Mouse (Mus musculus) midbrain, embryonic 13.5 days (tissue): Measurements from ENCODE around the gene Hif3a. TPM values are rescaled to one million over a fixed set of nuclear protein-coding genes. Genes with fewer than 3 reads are reported as not detected.
A peak's percentile ranks its signal among the peaks of the same experiment; 100 is the strongest.
"Not testable (repeated sequence)": the region's sequence is repeated elsewhere in the genome, so short reads cannot be mapped to it uniquely, and the experiment has no call there.

ENCODE experiments used
- ATAC-seq: fragments of 200-750 bp; cut with Nextera tagmentation; 2 replicates; pipeline ENCODE4 v1.8.0; 2017; ENCODE audit warnings: mild to moderate bottlenecking, moderate TSS enrichment, moderate library complexity
- H3K27ac ChIP-seq: fragments of 300-500 bp; sonication (generic); 2 replicates; pipeline ENCODE4 v1.5.1; 2015; ENCODE audit warnings: inconsistent platforms, mild to moderate bottlenecking, moderate library complexity
- H3K27me3 ChIP-seq: fragments of 300-500 bp; sonication (generic); 2 replicates; pipeline ENCODE4 v1.6.1; 2015; ENCODE audit warnings: mild to moderate bottlenecking, inconsistent platforms
- H3K36me3 ChIP-seq: fragments of 300-500 bp; sonication (generic); 2 replicates; pipeline ENCODE4 v1.6.1; 2015; ENCODE audit warnings: mild to moderate bottlenecking, inconsistent platforms
- H3K4me1 ChIP-seq: fragments of 300-500 bp; sonication (generic); replicated peaks from 2 replicates; pipeline ENCODE4 v1.6.1; 2015; ENCODE audit warnings: inconsistent platforms
- H3K4me2 ChIP-seq: fragments of 300-500 bp; sonication (generic); replicated peaks from 2 replicates; pipeline ENCODE4 v1.6.1; 2015; ENCODE audit warnings: moderate library complexity, mild to moderate bottlenecking, inconsistent platforms
- H3K4me3 ChIP-seq: fragments of 300-500 bp; sonication (generic); replicated peaks from 2 replicates; pipeline ENCODE4 v1.5.1; 2015; ENCODE audit warnings: mild to moderate bottlenecking, inconsistent platforms
- H3K9ac ChIP-seq: fragments of 300-500 bp; sonication (generic); replicated peaks from 2 replicates; pipeline ENCODE4 v1.6.1; 2015; ENCODE audit warnings: mild to moderate bottlenecking, inconsistent platforms
- H3K9me3 ChIP-seq: fragments of 300-500 bp; sonication (generic); 2 replicates; pipeline ENCODE4 v1.6.1; 2016; ENCODE audit warnings: mild to moderate bottlenecking, inconsistent platforms
- WGBS: fragments of 180-500 bp; shearing (Covaris S2); methylation state at CpG from one replicate; pipeline ENCODE4 v1.1.7; 2015; 5-methylcytosine and 5-hydroxymethylcytosine counted together
- polyA plus RNA-seq: library from polyadenylated mRNA; unstranded; fragments of >200 nt; fragmentation: Nextera tagmentation; extraction: Ambion mirVana; gene quantifications from 2 replicates; pipeline ENCODE4 v1.2.1, GENCODE M21; 2015

Gene Hif3a
- 2.0 and 2.4 TPM in 2 replicates for polyA plus RNA-seq

DNA sequence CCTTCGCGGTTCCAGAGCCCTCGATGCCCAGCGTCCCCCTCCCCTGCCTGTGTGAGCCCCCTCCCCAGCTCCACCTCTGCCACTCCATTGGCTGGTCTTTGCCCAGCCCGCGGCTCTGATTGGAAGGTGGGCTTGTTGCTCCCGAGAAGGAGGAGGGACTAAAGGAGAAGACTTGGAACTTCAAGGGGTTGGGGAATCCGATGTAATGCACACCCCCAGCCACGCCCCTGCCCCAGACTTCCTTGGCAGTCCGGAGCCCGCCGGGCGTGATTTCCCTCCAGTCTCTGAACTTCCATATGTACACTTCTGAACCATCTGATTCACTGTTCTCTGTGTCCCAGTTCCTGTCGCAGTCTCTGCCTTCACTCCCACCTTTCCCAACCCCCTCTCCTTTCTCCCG, at the start of gene Hif3a:
Gene Hif3a, minus strand, starts transcription at position 39 of the 400 bp plus-strand sequence.
- H3K4me1 ChIP-seq, result peaks cover 50% of the 10 kb centered on the region
- under 1% methylated on average over 15 of the region's 15 CpGs for WGBS
- peak within 1 kb of the TSS; percentile 34 for H3K9ac ChIP-seq
- H3K36me3 ChIP-seq, result no peaks in the 10 kb centered on the region
- H3K27me3 ChIP-seq, result peaks cover 31% of the 10 kb centered on the region
- H3K4me2 ChIP-seq, result peak within 1 kb of the TSS; percentile 67
- ATAC-seq, result peak; percentile 82
- H3K9me3 ChIP-seq, result no peaks in the 10 kb centered on the region
- H3K4me3 ChIP-seq, result peak within 1 kb of the TSS; percentile 38
- no peak within 1 kb of the TSS for H3K27ac ChIP-seq

GRCm38 (mm10) chr7:17101631-17102030, 39.4 kb upstream of the Hif3a start:
- not testable (repeated sequence) for H3K9ac ChIP-seq, H3K4me1 ChIP-seq, ATAC-seq, H3K36me3 ChIP-seq, H3K4me3 ChIP-seq, H3K27ac ChIP-seq, H3K9me3 ChIP-seq, H3K4me2 ChIP-seq, H3K27me3 ChIP-seq
- 87% methylated on average over 13 of the region's 13 CpGs for WGBS

DNA sequence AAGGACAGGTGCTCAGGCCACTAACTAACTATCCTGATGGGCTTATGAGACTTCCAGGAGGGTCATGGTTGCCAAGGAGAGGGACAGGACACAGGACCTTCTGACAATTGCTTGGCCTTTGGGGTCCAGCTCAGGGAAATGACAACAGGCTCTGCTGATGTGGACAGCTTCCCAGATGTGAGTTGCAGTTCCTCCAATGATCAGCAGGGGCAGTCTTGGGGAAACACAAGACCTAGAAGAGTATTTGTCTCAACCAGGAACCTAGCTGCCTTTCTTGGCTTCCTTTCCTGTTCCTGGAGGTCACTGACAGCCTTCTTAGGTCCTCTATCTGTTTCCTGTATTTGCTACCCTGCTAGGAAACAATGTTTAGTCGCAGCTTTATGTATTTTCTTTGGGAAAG, 29.1 kb upstream of the Hif3a start:
- Histone ChIP-seq H3K4me2 (no peak overlapping the region), H3K9me3 (0 out of 2 replicates have a peak, but pooled peaks cover 2% of the 10 kb centered on the region), H3K9ac (no peak overlapping the region), H3K36me3 (no peaks in the 10 kb centered on the region), H3K27ac (no peak overlapping the region), H3K4me3 (no peak overlapping the region), H3K4me1 (no peaks in the 10 kb centered on the region), H3K27me3 (no peaks in the 10 kb centered on the region)
- ATAC-seq, result no peak
- WGBS, result 15% methylated on average over 1 of the region's 1 CpGs

GRCm38 (mm10) chr7:17090058-17090585, 27.9 kb upstream of the Hif3a start:
- Histone ChIP-seq H3K27me3 (no peaks in the 10 kb centered on the region), H3K36me3 (no peaks in the 10 kb centered on the region), H3K4me2 (no peak overlapping the region), H3K27ac (no peak overlapping the region), H3K9ac (no peak overlapping the region), H3K4me1 (no peaks in the 10 kb centered on the region), H3K4me3 (no peak overlapping the region), H3K9me3 (0 out of 2 replicates have a peak, but pooled peaks cover 2% of the 10 kb centered on the region)
- no peak for ATAC-seq
- WGBS, result 60% methylated on average over 3 of the region's 3 CpGs

DNA sequence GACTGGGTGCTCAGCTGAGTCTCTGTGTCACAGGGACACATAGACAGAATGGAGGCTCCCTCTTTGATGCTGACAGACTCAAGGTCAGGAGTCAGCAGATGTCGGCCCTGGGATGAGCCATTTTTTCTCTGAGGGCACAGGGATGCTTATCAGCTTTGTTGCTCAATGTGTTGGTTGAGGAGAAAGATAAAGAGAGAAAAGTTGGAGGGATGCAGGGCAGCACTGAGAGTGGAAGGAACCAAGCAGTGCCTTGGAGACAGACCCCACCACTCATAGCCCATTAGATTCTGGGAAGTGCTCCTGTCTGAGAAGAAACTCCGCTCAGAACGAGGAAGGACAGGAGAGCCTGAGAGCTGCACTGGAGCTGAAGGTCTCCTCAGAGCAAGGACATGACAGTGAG, 25.5 kb upstream of the Hif3a start:
- Histone ChIP-seq H3K9me3 (0 out of 2 replicates have a peak, but pooled peaks cover 2% of the 10 kb centered on the region), H3K36me3 (no peaks in the 10 kb centered on the region), H3K27ac (no peak overlapping the region), H3K9ac (no peak overlapping the region), H3K27me3 (no peaks in the 10 kb centered on the region), H3K4me2 (no peak overlapping the region), H3K4me3 (no peak overlapping the region), H3K4me1 (no peaks in the 10 kb centered on the region)
- no peak for ATAC-seq
- WGBS, result 82% methylated on average over 3 of the region's 3 CpGs

DNA sequence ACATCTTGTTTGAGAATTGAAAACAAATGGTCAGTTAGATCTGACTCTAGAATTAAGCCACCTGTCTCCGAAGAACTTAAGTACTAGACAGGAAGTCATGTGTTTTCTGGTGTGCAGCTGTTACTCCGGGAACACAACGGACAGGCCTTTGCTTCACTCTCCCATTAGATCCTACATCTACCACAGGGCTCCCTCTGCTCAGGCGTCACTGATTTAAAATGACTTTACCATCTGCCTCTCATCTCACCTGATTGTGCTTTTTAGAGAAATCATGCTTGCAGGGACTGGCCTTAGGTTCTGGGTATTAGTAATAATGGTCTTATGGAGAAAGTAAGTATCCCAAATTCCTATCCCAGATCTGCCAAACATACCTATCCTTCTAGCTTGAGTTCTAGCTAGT, 20.5 kb upstream of the Hif3a start:
- Histone ChIP-seq H3K9ac (no peak overlapping the region), H3K4me2 (no peak overlapping the region), H3K4me3 (no peak overlapping the region), H3K4me1 (no peaks in the 10 kb centered on the region), H3K27ac (no peak overlapping the region), H3K27me3 (no peaks in the 10 kb centered on the region), H3K36me3 (no peaks in the 10 kb centered on the region), H3K9me3 (no peaks in the 10 kb centered on the region)
- ATAC-seq, result no peak
- 92% methylated on average over 4 of the region's 4 CpGs for WGBS

GRCm38 (mm10) chr7:17078076-17078654, 15.9 kb upstream of the Hif3a start:
- no peaks in the 10 kb centered on the region for H3K4me1 ChIP-seq
- no peak overlapping the region for H3K4me2 ChIP-seq
- H3K9me3 ChIP-seq, result 0 out of 2 replicates have a peak, but pooled peaks cover 4% of the 10 kb centered on the region
- H3K27ac ChIP-seq, result no peak overlapping the region
- no peak overlapping the region for H3K9ac ChIP-seq
- ATAC-seq, result no peak
- no peaks in the 10 kb centered on the region for H3K36me3 ChIP-seq
- WGBS, result 89% methylated on average over 7 of the region's 7 CpGs
- H3K4me3 ChIP-seq, result no peak overlapping the region
- H3K27me3 ChIP-seq, result no peaks in the 10 kb centered on the region

GRCm38 (mm10) chr7:17076542-17076941, 14.3 kb upstream of the Hif3a start:
- ATAC-seq, result no peak
- no peaks in the 10 kb centered on the region for H3K36me3 ChIP-seq
- H3K27me3 ChIP-seq, result no peaks in the 10 kb centered on the region
- H3K4me1 ChIP-seq, result no peaks in the 10 kb centered on the region
- H3K9ac ChIP-seq, result no peak overlapping the region
- 0 out of 2 replicates have a peak, but pooled peaks cover 4% of the 10 kb centered on the region for H3K9me3 ChIP-seq
- H3K4me3 ChIP-seq, result no peak overlapping the region
- 93% methylated on average over 1 of the region's 1 CpGs for WGBS
- no peak overlapping the region for H3K27ac ChIP-seq
- H3K4me2 ChIP-seq, result no peak overlapping the region

DNA sequence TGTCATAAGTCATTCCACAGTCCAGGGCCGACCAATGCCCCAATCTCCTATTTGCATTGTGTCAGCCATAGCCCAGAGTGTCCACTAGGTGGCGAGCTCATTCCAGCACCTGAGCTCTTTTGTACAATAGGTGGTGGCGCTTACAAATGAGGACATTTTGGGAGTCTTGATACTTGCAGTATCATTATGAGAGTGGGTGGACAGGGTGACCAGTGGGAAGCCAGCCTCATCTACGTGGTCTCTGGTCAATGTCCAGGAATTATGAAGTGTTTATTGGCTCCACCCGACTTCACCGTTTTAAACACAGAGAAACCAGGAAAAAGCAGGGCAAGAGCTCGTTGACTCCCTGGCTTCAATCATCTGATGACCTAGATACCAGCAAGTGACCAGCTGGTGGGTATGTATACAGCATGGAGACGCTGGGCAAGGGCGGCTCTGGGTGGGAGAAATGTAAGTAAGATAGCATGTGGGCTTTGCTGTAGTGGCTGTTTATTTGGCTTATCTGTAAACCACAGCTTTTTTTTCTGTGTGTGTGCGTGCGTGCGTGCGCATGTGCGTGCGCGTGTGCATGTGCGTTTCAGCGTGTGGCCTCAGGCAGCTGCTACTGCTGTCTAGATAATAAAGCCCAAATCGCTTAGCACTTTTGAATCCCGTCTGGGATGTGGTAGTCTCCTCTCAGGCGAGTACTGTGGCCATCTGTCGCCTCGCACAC, 11.8 kb upstream of the Hif3a start, which contains the start of gene Psg16:
Gene Psg16, plus strand, starts transcription at position 137 of the 712 bp plus-strand sequence.
- H3K9ac ChIP-seq, result no peak within 1 kb of the TSS
- no peak within 1 kb of the TSS for H3K4me3 ChIP-seq
- 70% methylated on average over 23 of the region's 23 CpGs for WGBS
- H3K4me2 ChIP-seq, result peak within 1 kb of the TSS; percentile 7
- no peaks in the 10 kb centered on the region for H3K27me3 ChIP-seq
- peak; percentile 87 for ATAC-seq
- H3K4me1 ChIP-seq, result no peaks in the 10 kb centered on the region
- no peaks in the 10 kb centered on the region for H3K36me3 ChIP-seq
- H3K27ac ChIP-seq, result no peak within 1 kb of the TSS
- H3K9me3 ChIP-seq, result 0 out of 2 replicates have a peak, but pooled peaks cover 4% of the 10 kb centered on the region

DNA sequence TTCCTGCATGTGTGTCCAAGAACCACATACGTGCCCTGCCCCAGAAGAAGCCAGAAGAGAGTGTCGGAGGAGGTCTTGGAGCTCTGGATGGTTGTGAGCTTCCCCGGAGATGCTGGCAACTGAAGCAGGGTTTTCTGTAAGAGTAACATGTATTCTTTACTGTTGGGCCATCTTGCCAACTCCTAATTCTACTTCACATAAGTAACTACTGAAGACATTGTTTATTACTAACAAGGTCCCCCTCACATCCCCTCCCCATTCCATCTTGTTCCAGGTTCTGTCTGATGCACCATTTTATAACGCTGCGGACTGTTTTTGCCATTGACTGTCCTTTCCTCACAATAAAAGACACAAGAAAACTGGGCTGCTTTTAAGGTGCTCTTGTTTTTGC, 11.3 kb upstream of the Hif3a start:
- ATAC-seq, result 0 out of 2 replicates have a peak, but pooled peaks have one; percentile 9
- no peak overlapping the region for H3K27ac ChIP-seq
- H3K27me3 ChIP-seq, result no peaks in the 10 kb centered on the region
- H3K36me3 ChIP-seq, result no peaks in the 10 kb centered on the region
- WGBS, result 56% methylated on average over 5 of the region's 5 CpGs
- no peak overlapping the region for H3K4me2 ChIP-seq
- H3K4me3 ChIP-seq, result no peak overlapping the region
- no peaks in the 10 kb centered on the region for H3K4me1 ChIP-seq
- 0 out of 2 replicates have a peak, but pooled peaks cover 4% of the 10 kb centered on the region for H3K9me3 ChIP-seq
- H3K9ac ChIP-seq, result no peak overlapping the region

GRCm38 (mm10) chr7:17067651-17068050, 5.4 kb upstream of the Hif3a start:
- H3K27me3 ChIP-seq, result peaks cover 16% of the 10 kb centered on the region; the same call in 1 of the 2 replicates
- not testable (repeated sequence) for ATAC-seq, H3K4me2 ChIP-seq, H3K4me3 ChIP-seq, H3K9me3 ChIP-seq, H3K9ac ChIP-seq, H3K36me3 ChIP-seq, H3K27ac ChIP-seq, H3K4me1 ChIP-seq
- WGBS, result 63% methylated on average over 5 of the region's 5 CpGs

GRCm38 (mm10) chr7:17067000-17067399, 4.8 kb upstream of the Hif3a start:
- H3K9ac ChIP-seq, result no peak overlapping the region
- H3K4me1 ChIP-seq, result peaks cover 11% of the 10 kb centered on the region
- H3K9me3 ChIP-seq, result no peaks in the 10 kb centered on the region
- H3K27me3 ChIP-seq, result peaks cover 17% of the 10 kb centered on the region; the same call in 1 of the 2 replicates
- H3K4me2 ChIP-seq, result no peak overlapping the region
- no peak overlapping the region for H3K4me3 ChIP-seq
- H3K27ac ChIP-seq, result no peak overlapping the region
- H3K36me3 ChIP-seq, result no peaks in the 10 kb centered on the region
- ATAC-seq, result no peak
